Mouse (Mus musculus): ENCODE data around the gene Arhgef25. TPM values are rescaled to one million over a fixed set of nuclear protein-coding genes. Genes with fewer than 3 reads are reported as not detected.
A peak's percentile ranks its signal among the peaks of the same experiment; 100 is the strongest.

Gene Arhgef25
- polyA plus RNA-seq, 1 experiment: 9.2 TPM

DNA sequence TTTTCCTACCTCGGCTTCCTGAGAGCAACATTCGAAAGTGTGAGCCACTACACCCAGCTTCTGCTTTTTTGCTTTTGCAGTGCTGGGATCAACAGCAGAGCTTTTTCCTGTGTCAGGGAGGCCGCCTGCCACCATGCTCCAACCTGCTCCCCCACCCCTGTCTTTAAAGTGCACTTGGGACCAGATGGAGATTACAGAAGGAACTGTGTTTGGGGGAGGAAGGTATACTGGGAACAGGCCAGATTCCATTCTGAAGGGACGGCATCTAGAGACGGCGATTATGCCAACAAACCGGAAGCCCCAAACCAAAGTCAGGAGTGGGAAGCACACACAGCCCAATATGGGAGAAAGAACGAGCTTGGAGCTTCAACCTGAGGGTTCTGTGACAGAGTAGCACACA, 37.3 kb upstream of the Arhgef25 start:
- TF ChIP-seq CTCF (conservative IDR thresholded peaks at IDR 0.05; ENCODE audit: insufficient read depth, insufficient read length, low read depth, low read length) (no peak), POLR2A (IDR thresholded peaks at IDR 0.05; ENCODE audit: low read depth, low read length) (no peak)
- Histone ChIP-seq H3K4me3 (ENCODE audit: insufficient read depth, low read depth, low read length) (no peak overlapping the region), H3K27me3 (replicated peaks; ENCODE audit: control insufficient read depth, insufficient read depth, low read length) (no peaks in the 10 kb centered on the region), H3K36me3 (ENCODE audit: control insufficient read depth, insufficient read depth, low read length) (no peaks in the 10 kb centered on the region), H3K4me1 (ENCODE audit: control insufficient read depth, insufficient read depth, low read length) (no peaks in the 10 kb centered on the region), H3K27ac (ENCODE audit: insufficient read depth, low read depth, low read length) (no peak overlapping the region)
- WGBS: 86% methylated on average over 8 of the region's 8 CpGs
- no peak for DNase-seq

DNA sequence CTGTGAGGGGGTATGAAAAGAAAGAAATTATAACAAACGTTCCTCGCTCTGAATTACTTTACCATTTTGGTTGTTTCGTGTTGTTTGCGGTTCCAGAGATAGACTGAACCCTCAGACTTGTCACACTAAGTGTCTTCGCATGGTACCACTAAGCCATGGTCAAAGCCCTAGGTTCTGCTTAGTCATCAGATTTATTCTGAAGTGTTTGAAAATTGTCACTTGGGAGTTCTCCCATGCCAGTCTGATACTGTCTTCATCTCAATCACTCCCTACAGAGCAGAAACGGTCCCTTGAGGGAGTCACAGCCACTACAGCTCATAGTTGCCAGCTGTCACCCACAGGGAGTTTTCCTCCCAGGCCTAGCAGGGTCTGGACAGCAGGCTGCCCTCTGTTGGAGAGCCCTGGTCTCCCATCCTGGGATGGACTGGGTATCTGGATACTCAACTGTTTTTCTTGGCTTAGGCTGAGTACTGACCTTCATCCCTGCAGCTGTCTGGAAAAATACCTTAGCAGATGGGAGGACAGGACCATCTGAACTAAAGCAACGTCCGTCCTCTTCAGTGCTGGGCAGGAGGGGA, 36.5 kb upstream of the Arhgef25 start:
- no peaks in the 10 kb centered on the region for H3K36me3 ChIP-seq (ENCODE audit: control insufficient read depth, insufficient read depth, low read length)
- no peaks in the 10 kb centered on the region for H3K27me3 ChIP-seq (replicated peaks; ENCODE audit: control insufficient read depth, insufficient read depth, low read length)
- no peaks in the 10 kb centered on the region for H3K4me1 ChIP-seq (ENCODE audit: control insufficient read depth, insufficient read depth, low read length)
- no peak for TF ChIP-seq POLR2A (IDR thresholded peaks at IDR 0.05; ENCODE audit: low read depth, low read length)
- peak; percentile 51; the same call in 1 of the 2 replicates for TF ChIP-seq CTCF (conservative IDR thresholded peaks at IDR 0.05; ENCODE audit: insufficient read depth, insufficient read length, low read depth, low read length)
- H3K27ac ChIP-seq (ENCODE audit: insufficient read depth, low read depth, low read length): no peak overlapping the region
- no peak overlapping the region for H3K4me3 ChIP-seq (ENCODE audit: insufficient read depth, low read depth, low read length)
- peak; percentile 51 for DNase-seq
- 65% methylated on average over 8 of the region's 8 CpGs for WGBS

DNA sequence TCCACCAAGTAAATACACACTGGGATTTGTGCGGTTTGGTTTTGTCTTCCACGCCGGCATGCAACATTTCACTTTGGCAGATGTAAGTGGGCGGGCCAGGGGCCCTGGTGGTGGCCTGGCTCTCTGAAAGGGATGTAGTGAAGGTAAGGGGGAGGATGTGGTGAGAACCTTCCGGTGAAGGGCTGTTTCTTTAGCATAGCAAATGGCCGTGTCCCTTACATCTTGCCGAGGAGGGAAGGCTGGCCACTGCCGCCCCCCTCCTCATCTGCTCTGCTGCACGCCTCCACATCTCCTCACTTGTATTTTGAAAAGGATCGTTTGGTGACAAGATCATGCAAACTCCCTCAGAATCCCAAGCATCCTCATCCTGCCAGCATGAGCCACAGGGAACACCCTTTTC, 35.8 kb upstream of the Arhgef25 start:
- H3K27me3 ChIP-seq (replicated peaks; ENCODE audit: control insufficient read depth, insufficient read depth, low read length): no peaks in the 10 kb centered on the region
- TF ChIP-seq CTCF (conservative IDR thresholded peaks at IDR 0.05; ENCODE audit: insufficient read depth, insufficient read length, low read depth, low read length) (no peak), POLR2A (IDR thresholded peaks at IDR 0.05; ENCODE audit: low read depth, low read length) (no peak)
- H3K36me3 ChIP-seq (ENCODE audit: control insufficient read depth, insufficient read depth, low read length): no peaks in the 10 kb centered on the region
- DNase-seq: no peak
- peaks cover 3% of the 10 kb centered on the region; the same call in 1 of the 2 replicates for H3K4me1 ChIP-seq (ENCODE audit: control insufficient read depth, insufficient read depth, low read length)
- H3K4me3 ChIP-seq (ENCODE audit: insufficient read depth, low read depth, low read length): no peak overlapping the region
- no peak overlapping the region for H3K27ac ChIP-seq (ENCODE audit: insufficient read depth, low read depth, low read length)
- WGBS: 46% methylated on average over 10 of the region's 10 CpGs

DNA sequence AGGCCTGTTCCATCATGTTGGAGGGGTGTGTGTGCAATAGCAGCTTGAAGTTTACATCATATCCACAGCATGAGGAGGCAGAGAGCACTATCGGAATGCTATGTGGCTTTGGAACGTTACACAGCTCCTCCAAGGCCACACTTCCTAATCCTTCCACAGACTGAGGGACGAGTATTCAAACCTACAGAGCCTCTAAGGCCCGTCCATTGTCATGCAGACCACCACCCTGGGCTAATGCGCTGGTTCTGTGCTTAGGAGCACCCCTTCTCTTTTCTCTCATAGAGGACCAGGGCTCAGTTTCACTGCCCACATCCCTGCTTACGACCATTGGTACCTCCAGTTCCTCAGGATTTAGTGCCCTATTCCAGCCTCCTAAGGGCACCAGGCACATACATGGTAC, 35.3 kb upstream of the Arhgef25 start:
- DNase-seq: no peak
- no peak for TF ChIP-seq POLR2A (IDR thresholded peaks at IDR 0.05; ENCODE audit: low read depth, low read length)
- TF ChIP-seq CTCF (conservative IDR thresholded peaks at IDR 0.05; ENCODE audit: insufficient read depth, insufficient read length, low read depth, low read length): no peak
- WGBS: 76% methylated on average over 6 of the region's 6 CpGs

DNA sequence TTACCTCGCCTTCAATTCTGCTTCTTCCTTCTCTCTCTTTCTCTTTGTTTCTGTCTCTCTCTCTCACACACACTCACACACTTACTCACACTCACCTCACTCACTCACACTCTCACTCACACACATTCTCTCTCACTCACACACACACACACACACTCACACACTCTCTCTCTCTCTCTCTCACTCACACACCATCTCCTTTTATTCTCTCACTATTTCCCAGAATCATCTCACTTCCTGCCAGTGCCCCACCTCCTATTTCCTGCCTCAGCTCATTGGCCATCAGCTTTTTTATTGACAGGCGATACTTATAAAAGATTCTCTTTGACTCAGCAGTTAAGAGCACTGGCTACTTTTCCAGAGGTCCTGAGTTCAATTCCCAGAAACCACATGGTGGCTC, 28.5 kb upstream of the Arhgef25 start:
- no peak overlapping the region for H3K4me3 ChIP-seq (ENCODE audit: insufficient read depth, low read depth, low read length)
- H3K27ac ChIP-seq (ENCODE audit: insufficient read depth, low read depth, low read length): no peak overlapping the region
- TF ChIP-seq CTCF (conservative IDR thresholded peaks at IDR 0.05; ENCODE audit: insufficient read depth, insufficient read length, low read depth, low read length) (no peak), POLR2A (IDR thresholded peaks at IDR 0.05; ENCODE audit: low read depth, low read length) (no peak)
- peaks cover 3% of the 10 kb centered on the region; the same call in 1 of the 2 replicates for H3K4me1 ChIP-seq (ENCODE audit: control insufficient read depth, insufficient read depth, low read length)
- WGBS: 95% methylated on average over 2 of the region's 2 CpGs
- H3K36me3 ChIP-seq (ENCODE audit: control insufficient read depth, insufficient read depth, low read length): no peaks in the 10 kb centered on the region
- no peaks in the 10 kb centered on the region for H3K27me3 ChIP-seq (replicated peaks; ENCODE audit: control insufficient read depth, insufficient read depth, low read length)
- DNase-seq: no peak

More for the DNA sequence above, 35.3 kb upstream of the Arhgef25 start:
- Histone ChIP-seq H3K27me3 (replicated peaks; ENCODE audit: control insufficient read depth, insufficient read depth, low read length) (no peaks in the 10 kb centered on the region), H3K4me3 (ENCODE audit: insufficient read depth, low read depth, low read length) (no peak overlapping the region), H3K4me1 (ENCODE audit: control insufficient read depth, insufficient read depth, low read length) (peaks cover 3% of the 10 kb centered on the region; the same call in 1 of the 2 replicates), H3K36me3 (ENCODE audit: control insufficient read depth, insufficient read depth, low read length) (no peaks in the 10 kb centered on the region), H3K27ac (ENCODE audit: insufficient read depth, low read depth, low read length) (no peak overlapping the region)

DNA sequence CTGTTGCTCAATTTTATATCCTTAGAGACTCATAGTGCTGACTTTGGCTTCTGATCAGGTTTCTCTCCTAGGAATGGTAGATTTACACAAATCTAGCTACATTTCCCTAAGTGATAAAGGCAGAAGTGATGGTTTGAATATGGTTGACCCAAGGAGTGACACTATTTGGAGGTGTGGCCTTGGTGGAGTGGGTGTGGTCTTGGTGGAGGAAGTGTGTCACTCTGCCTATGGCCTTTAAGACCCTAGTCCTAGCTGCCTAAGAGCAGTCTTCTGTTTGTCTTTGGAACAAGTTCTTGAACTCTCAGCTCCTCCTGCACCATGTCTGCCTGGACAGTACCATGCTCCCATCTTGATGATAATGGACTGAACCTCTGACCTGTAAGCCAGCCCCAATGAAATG, 27.3 kb upstream of the Arhgef25 start:
- H3K4me1 ChIP-seq (ENCODE audit: control insufficient read depth, insufficient read depth, low read length): peaks cover 3% of the 10 kb centered on the region; the same call in 1 of the 2 replicates
- H3K36me3 ChIP-seq (ENCODE audit: control insufficient read depth, insufficient read depth, low read length): no peaks in the 10 kb centered on the region
- DNase-seq: no peak
- no peak overlapping the region for H3K27ac ChIP-seq (ENCODE audit: insufficient read depth, low read depth, low read length)
- no peaks in the 10 kb centered on the region for H3K27me3 ChIP-seq (replicated peaks; ENCODE audit: control insufficient read depth, insufficient read depth, low read length)
- no peak for TF ChIP-seq POLR2A (IDR thresholded peaks at IDR 0.05; ENCODE audit: low read depth, low read length)
- TF ChIP-seq CTCF (conservative IDR thresholded peaks at IDR 0.05; ENCODE audit: insufficient read depth, insufficient read length, low read depth, low read length): no peak
- H3K4me3 ChIP-seq (ENCODE audit: insufficient read depth, low read depth, low read length): no peak overlapping the region

DNA sequence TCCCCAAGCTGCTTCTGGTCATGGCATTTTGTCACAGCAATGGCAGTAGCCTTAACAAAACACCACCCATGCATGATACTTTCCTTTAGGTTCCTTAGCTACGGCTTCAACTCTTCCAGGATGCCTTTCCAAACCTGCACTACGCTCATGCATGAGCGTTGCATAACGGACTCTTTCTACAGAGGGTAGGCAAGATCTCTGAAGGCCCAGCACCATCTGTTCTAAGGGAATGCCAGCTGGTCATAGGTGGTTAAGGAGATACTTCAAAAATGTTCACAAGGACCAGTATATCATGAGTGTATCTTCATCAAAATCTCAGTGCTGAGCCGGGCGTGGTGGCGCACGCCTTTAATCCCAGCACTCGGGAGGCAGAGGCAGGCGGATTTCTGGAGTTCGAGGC, 26.6 kb upstream of the Arhgef25 start:
- peaks cover 3% of the 10 kb centered on the region; the same call in 1 of the 2 replicates for H3K4me1 ChIP-seq (ENCODE audit: control insufficient read depth, insufficient read depth, low read length)
- H3K4me3 ChIP-seq (ENCODE audit: insufficient read depth, low read depth, low read length): no peak overlapping the region
- TF ChIP-seq CTCF (conservative IDR thresholded peaks at IDR 0.05; ENCODE audit: insufficient read depth, insufficient read length, low read depth, low read length) (no peak), POLR2A (IDR thresholded peaks at IDR 0.05; ENCODE audit: low read depth, low read length) (no peak)
- 95% methylated on average over 11 of the region's 11 CpGs for WGBS
- H3K36me3 ChIP-seq (ENCODE audit: control insufficient read depth, insufficient read depth, low read length): no peaks in the 10 kb centered on the region
- no peak for DNase-seq
- H3K27me3 ChIP-seq (replicated peaks; ENCODE audit: control insufficient read depth, insufficient read depth, low read length): no peaks in the 10 kb centered on the region
- H3K27ac ChIP-seq (ENCODE audit: insufficient read depth, low read depth, low read length): no peak overlapping the region

Measured in kidney, adult 2 months (tissue).